20 mouse cellular contexts compared by ENCODE assay signal in the genomic region with DNA sequence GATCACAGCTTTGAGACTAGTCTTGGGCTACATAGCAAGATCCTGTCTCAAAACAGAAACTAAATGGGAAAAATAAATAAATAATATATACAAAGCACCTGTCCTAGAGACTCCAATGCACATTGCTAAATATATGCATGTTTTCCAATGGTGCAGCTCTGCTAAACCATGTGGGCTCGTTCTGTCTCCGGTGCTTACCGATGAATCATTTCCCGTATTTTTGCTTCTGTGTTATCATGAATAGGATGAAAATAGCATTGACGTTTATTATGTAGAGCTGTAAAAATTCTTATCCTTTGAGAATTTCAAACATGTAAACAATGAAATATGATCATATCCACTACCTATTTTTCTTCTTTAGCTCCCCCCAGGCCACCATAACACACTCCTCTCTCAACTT. TPM values are rescaled to one million over a fixed set of nuclear protein-coding genes. Genes with fewer than 3 reads are reported as not detected.
"Had no signal": no experiment of that assay in that cellular context is flagged by ENCODE, and none has a peak within 500 bp of the region (broad histone marks: within the 10 kb centered on the region; RNA-seq: fewer than 3 reads in every experiment).

No protein-coding gene starts in this region.

- DNase-seq: liver, postnatal 0 days; lung, adult 2 months; lung, postnatal 10 days; retina, postnatal 1 day; right cerebral cortex, adult 18-20 months; right cerebral cortex, postnatal 25 days; right cerebral cortex, postnatal 4 days; spleen, adult 18-20 months; thymus, adult 18-20 months; thymus, postnatal 14 days; thymus, postnatal 4 days had no signal

- ATAC-seq: liver, postnatal 0 days; midbrain, embryonic 13.5 days; midbrain, embryonic 15.5 days had no signal

- H3K4me2 ChIP-seq: lung, embryonic 15.5 days; midbrain, embryonic 11.5 days; midbrain, embryonic 13.5 days; midbrain, embryonic 15.5 days; neural tube, embryonic 13.5 days; neural tube, embryonic 15.5 days had no signal

- H3K4me3 ChIP-seq: lung, embryonic 15.5 days; megakaryocyte, embryonic 14.5 days; midbrain, embryonic 13.5 days; midbrain, embryonic 15.5 days; neural tube, embryonic 13.5 days; neural tube, embryonic 15.5 days had no signal

- H3K27ac ChIP-seq: lung, embryonic 15.5 days; macrophage; midbrain, embryonic 13.5 days; midbrain, embryonic 15.5 days; neural tube, embryonic 13.5 days; neural tube, embryonic 15.5 days had no signal

- H3K9ac ChIP-seq: liver, postnatal 0 days; lung, embryonic 15.5 days; midbrain, embryonic 13.5 days; midbrain, embryonic 15.5 days; neural tube, embryonic 13.5 days; neural tube, embryonic 15.5 days had no signal

- H3K36me3 ChIP-seq: lung, embryonic 15.5 days; midbrain, embryonic 13.5 days; midbrain, embryonic 15.5 days; neural tube, embryonic 13.5 days; neural tube, embryonic 15.5 days had no signal

- H3K4me1 ChIP-seq: megakaryocyte, embryonic 14.5 days; midbrain, embryonic 15.5 days had no signal

- H3K27me3 ChIP-seq: lung, embryonic 15.5 days; midbrain, embryonic 13.5 days; midbrain, embryonic 15.5 days; neural tube, embryonic 13.5 days; neural tube, embryonic 15.5 days had no signal

- H3K9me3 ChIP-seq: lung, embryonic 15.5 days; midbrain, embryonic 13.5 days; midbrain, embryonic 15.5 days; neural tube, embryonic 13.5 days; neural tube, embryonic 15.5 days had no signal

RNA-seq across cellular contexts. Expression of a gene that starts 58.4 kb away (rescaled TPM):
- total RNA-seq: monocyte, adult 5-6 weeks had no signal
- polyA plus RNA-seq: macrophage; midbrain, embryonic 11.5 days; midbrain, embryonic 13.5 days; midbrain, embryonic 15.5 days; neural tube, embryonic 13.5 days had no signal
